Mouse (Mus musculus): ENCODE data around the gene Alcam. TPM values are rescaled to one million over a fixed set of nuclear protein-coding genes. Genes with fewer than 3 reads are reported as not detected.

The Alcam gene
- polyA plus RNA-seq, 1 experiment from 2014 or later = 63.7 TPM

DNA sequence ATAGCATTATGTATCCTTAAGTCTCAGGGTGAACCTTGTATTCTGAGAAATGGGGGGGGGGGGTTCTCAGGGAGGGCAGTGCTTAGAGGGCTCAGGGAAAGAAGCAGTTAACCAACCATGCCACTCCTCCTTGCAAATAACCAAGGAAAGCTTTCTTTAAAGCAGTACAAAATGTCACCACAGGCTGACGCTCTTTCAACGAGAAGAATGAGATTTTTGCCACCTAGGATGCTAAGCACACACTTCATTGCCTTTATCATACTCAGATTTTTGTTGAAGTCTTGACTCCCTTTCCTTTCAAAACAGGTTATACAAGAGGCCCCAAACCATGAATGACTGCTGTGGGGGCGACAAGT, 4.0 kb downstream of the Alcam start:
- Histone ChIP-seq H3K4me1 (ENCODE audit: control insufficient read depth, insufficient read depth, low read length) (no peaks in the 10 kb centered on the region), H3K4me3 (ENCODE audit: low read depth, low read length) (peak overlapping the region; percentile 67)
- peak; percentile 41 for DNase-seq (ENCODE audit: low spot score)

DNA sequence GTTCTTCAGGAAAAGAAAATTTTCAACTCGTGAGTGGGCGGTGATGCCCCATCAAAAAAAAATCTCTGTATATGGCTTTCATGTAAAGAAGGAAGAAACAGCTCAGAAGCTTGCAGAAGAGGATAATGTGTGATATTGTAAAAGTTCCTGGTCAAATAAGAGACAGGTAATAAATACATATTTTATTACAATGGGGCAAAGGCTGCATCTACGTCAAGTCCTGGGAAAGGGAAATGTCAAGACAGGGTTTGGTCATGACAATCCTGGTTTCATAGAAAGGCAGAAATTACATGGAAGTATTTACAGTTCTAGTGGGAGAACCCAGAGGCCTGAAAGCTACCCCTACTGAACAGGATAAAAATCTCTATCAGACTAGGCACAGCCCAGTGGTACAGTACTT, 7.9 kb downstream of the Alcam start:
- H3K4me3 ChIP-seq (ENCODE audit: low read depth, low read length) = no peak overlapping the region
- H3K36me3 ChIP-seq (ENCODE audit: control insufficient read depth, insufficient read depth, low read length) = no peaks in the 10 kb centered on the region
- H3K27me3 ChIP-seq (replicated peaks; ENCODE audit: control insufficient read depth, insufficient read depth, low read length) = no peaks in the 10 kb centered on the region

More for the DNA sequence above, 4.0 kb downstream of the Alcam start:
- peak overlapping the region; percentile 57 for H3K27ac ChIP-seq (replicated peaks; ENCODE audit: low read depth, low read length)
- no peak for ATAC-seq (ENCODE audit: low read depth)
- no peaks in the 10 kb centered on the region for H3K36me3 ChIP-seq (ENCODE audit: control insufficient read depth, insufficient read depth, low read length)
- H3K9me3 ChIP-seq (ENCODE audit: control insufficient read depth, low read length) = no peaks in the 10 kb centered on the region
- H3K4me2 ChIP-seq (ENCODE audit: low read depth, low read length) = peak overlapping the region; percentile 61
- no peaks in the 10 kb centered on the region for H3K27me3 ChIP-seq (replicated peaks; ENCODE audit: control insufficient read depth, insufficient read depth, low read length)
- 4% methylated on average over 3 of the region's 3 CpGs for WGBS
- peak overlapping the region; percentile 69 for H3K9ac ChIP-seq (ENCODE audit: low read depth, low read length)

DNA sequence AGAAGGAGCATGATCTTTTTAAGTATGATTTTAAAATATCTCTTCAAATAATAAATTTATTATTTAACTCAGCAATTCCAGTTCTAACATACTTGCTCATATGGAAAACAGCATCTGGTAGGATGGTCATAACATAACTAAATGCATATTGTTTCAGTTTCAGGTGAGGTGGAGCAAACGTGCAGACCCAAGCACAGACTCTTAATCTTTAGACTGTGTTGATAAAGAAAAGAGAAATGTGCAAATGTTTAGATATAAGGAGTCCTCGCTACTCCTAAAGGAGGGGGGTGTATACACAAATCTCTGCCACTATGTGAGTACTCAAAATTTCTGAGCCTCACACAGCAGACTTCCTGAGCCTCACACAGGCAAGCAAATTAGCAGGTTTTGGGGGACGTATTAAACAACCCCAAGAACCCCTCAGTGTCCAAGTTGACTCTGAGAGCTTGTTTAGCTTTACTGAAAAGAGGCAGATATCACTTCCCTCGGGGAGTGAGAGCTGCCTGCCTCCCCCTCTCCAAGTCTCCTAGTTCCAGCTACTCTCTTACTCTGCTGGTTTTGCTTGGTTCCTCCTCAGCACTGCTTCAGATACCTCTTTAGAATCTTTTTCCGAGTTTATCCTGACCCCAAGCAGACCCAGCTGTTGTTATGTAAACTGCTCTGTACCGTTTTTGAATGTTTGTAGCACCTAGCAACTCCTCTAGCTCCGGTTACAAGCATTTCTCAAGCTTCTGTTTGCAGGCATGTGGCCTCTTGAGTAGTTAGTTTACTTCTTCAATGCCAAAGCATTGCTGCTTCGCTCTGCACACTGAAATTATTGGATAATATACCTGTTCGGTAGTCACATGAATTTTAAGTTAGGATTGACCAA, 10.0 kb downstream of the Alcam start:
- Histone ChIP-seq H3K36me3 (ENCODE audit: control insufficient read depth, insufficient read depth, low read length) (no peaks in the 10 kb centered on the region), H3K4me2 (ENCODE audit: low read depth, low read length) (no peak overlapping the region), H3K27me3 (replicated peaks; ENCODE audit: control insufficient read depth, insufficient read depth, low read length) (no peaks in the 10 kb centered on the region), H3K4me3 (ENCODE audit: low read depth, low read length) (no peak overlapping the region), H3K4me1 (ENCODE audit: control insufficient read depth, insufficient read depth, low read length) (no peaks in the 10 kb centered on the region), H3K27ac (replicated peaks; ENCODE audit: low read depth, low read length) (no peak overlapping the region), H3K9ac (ENCODE audit: low read depth, low read length) (no peak overlapping the region), H3K9me3 (ENCODE audit: control insufficient read depth, low read length) (no peaks in the 10 kb centered on the region)
- no peak for DNase-seq (ENCODE audit: low spot score)
- no peak for ATAC-seq (ENCODE audit: low read depth)
- WGBS = 52% methylated on average over 9 of the region's 9 CpGs

More for the DNA sequence above, 7.9 kb downstream of the Alcam start:
- 90% methylated on average over 3 of the region's 3 CpGs for WGBS
- ATAC-seq (ENCODE audit: low read depth) (no peak), DNase-seq (ENCODE audit: low spot score) (no peak)
- H3K4me1 ChIP-seq (ENCODE audit: control insufficient read depth, insufficient read depth, low read length) = no peaks in the 10 kb centered on the region
- H3K9ac ChIP-seq (ENCODE audit: low read depth, low read length) = no peak overlapping the region
- no peak overlapping the region for H3K4me2 ChIP-seq (ENCODE audit: low read depth, low read length)
- H3K27ac ChIP-seq (replicated peaks; ENCODE audit: low read depth, low read length) = no peak overlapping the region
- no peaks in the 10 kb centered on the region for H3K9me3 ChIP-seq (ENCODE audit: control insufficient read depth, low read length)

DNA sequence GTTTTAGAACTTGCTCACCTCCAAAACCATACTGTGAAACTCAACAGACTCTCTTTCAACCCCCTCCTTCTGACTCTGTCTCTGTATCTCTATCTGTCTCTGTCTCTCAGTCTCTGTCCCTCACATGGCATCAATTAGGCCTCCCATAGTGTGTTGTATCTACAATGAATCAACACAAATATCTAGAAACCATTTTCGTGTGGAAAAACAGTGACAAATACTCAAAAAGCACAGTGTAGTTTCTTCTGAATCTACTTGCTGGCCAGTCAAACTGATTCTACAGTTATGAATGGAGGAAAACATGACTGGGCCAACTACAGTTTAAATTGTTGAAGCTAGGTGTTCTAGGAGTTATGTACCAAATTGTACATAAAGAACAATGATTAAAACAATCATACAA, 10.8 kb downstream of the Alcam start:
- Histone ChIP-seq H3K9me3 (ENCODE audit: control insufficient read depth, low read length) (no peaks in the 10 kb centered on the region), H3K9ac (ENCODE audit: low read depth, low read length) (no peak overlapping the region), H3K36me3 (ENCODE audit: control insufficient read depth, insufficient read depth, low read length) (no peaks in the 10 kb centered on the region), H3K4me2 (ENCODE audit: low read depth, low read length) (no peak overlapping the region), H3K4me1 (ENCODE audit: control insufficient read depth, insufficient read depth, low read length) (no peaks in the 10 kb centered on the region), H3K27me3 (replicated peaks; ENCODE audit: control insufficient read depth, insufficient read depth, low read length) (no peaks in the 10 kb centered on the region), H3K4me3 (ENCODE audit: low read depth, low read length) (no peak overlapping the region), H3K27ac (replicated peaks; ENCODE audit: low read depth, low read length) (no peak overlapping the region)
- DNase-seq (ENCODE audit: low spot score) = no peak
- no peak for ATAC-seq (ENCODE audit: low read depth)
- 52% methylated on average over 1 of the region's 1 CpGs for WGBS

DNA sequence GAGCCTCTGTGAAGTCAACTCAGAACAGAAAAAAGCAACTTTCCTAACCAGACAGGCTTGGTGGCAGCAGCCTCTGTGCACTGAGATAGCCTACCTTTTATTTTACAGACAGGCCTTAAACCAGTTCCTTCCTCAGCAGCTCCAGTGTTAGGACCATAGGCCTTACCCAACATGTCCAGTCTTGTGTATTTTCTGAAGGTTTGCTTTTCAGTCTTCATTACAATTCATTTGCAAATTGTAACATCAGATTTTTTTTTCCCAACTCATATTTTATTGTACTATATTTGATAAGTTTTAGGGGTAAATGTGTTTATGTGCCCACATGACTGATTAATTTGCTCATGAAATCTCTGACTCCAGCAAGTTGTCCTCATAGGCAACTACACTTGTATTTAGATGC, 14.3 kb downstream of the Alcam start:
- H3K4me2 ChIP-seq (ENCODE audit: low read depth, low read length) = no peak overlapping the region
- H3K4me1 ChIP-seq (ENCODE audit: control insufficient read depth, insufficient read depth, low read length) = no peaks in the 10 kb centered on the region
- no peak for ATAC-seq (ENCODE audit: low read depth)

DNA sequence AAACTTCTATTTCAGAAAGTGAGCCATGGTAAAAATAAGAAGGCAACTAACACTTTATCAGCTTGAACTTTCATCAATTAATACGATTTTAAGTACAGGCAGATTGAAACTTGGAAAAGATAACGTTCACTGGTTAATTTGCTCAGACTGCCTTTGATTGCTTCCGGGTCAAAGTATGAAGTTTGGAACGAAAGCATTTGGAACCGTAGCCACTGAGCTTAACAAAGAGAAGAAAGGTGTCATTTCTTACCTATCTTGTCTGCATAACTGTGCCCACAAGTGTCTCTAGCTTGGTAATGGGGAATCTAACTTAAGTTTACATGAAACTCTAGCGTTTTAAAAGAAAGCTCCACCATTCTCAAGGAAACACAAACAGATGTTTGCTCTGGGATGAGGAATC, 14.9 kb downstream of the Alcam start:
- Histone ChIP-seq H3K4me3 (ENCODE audit: low read depth, low read length) (no peak overlapping the region), H3K9ac (ENCODE audit: low read depth, low read length) (no peak overlapping the region), H3K36me3 (ENCODE audit: control insufficient read depth, insufficient read depth, low read length) (no peaks in the 10 kb centered on the region), H3K27ac (replicated peaks; ENCODE audit: low read depth, low read length) (no peak overlapping the region), H3K27me3 (replicated peaks; ENCODE audit: control insufficient read depth, insufficient read depth, low read length) (no peaks in the 10 kb centered on the region), H3K9me3 (ENCODE audit: control insufficient read depth, low read length) (no peaks in the 10 kb centered on the region), H3K4me2 (ENCODE audit: low read depth, low read length) (no peak overlapping the region), H3K4me1 (ENCODE audit: control insufficient read depth, insufficient read depth, low read length) (no peaks in the 10 kb centered on the region)
- no peak for ATAC-seq (ENCODE audit: low read depth)
- 74% methylated on average over 6 of the region's 6 CpGs for WGBS
- no peak for DNase-seq (ENCODE audit: low spot score)

More for the DNA sequence above, 14.3 kb downstream of the Alcam start:
- no peaks in the 10 kb centered on the region for H3K36me3 ChIP-seq (ENCODE audit: control insufficient read depth, insufficient read depth, low read length)
- no peak overlapping the region for H3K4me3 ChIP-seq (ENCODE audit: low read depth, low read length)
- no peak overlapping the region for H3K27ac ChIP-seq (replicated peaks; ENCODE audit: low read depth, low read length)
- H3K27me3 ChIP-seq (replicated peaks; ENCODE audit: control insufficient read depth, insufficient read depth, low read length) = no peaks in the 10 kb centered on the region
- H3K9ac ChIP-seq (ENCODE audit: low read depth, low read length) = no peak overlapping the region
- no peaks in the 10 kb centered on the region for H3K9me3 ChIP-seq (ENCODE audit: control insufficient read depth, low read length)
- no peak for DNase-seq (ENCODE audit: low spot score)

DNA sequence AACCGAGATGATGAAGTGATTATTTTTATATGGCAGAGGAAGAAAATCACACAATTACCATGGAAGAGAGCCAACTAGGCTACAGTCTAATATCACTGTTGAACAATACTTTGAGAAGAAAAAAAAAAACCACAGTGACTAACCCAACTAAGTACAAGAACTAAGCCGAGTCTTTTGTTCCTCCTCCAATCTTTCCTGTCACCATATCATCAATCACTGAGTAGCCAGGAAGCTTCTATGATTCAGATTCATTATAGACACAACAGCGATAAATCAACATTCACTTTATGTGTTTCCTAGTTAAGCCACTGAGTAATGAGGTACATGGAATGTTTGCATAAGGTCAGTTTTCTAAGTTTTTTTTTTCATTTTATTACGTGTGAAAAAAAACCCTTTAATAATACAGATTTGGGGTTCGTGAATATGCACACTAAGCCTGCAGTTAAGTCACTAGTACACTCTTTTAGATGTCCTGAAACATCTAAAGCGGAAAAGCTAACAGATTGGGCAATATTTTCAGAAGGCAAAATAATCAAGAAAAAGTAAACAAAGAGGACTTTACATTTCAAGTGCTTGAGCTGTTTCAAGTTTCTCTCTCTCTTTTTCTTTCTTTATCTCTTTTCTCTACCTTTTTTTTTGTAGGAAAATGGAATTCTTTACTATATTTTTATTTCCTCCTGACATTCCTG, 15.5 kb downstream of the Alcam start:
- H3K27me3 ChIP-seq (replicated peaks; ENCODE audit: control insufficient read depth, insufficient read depth, low read length) = no peaks in the 10 kb centered on the region
- H3K4me1 ChIP-seq (ENCODE audit: control insufficient read depth, insufficient read depth, low read length) = no peaks in the 10 kb centered on the region
- no peak overlapping the region for H3K4me3 ChIP-seq (ENCODE audit: low read depth, low read length)
- no peak overlapping the region for H3K9ac ChIP-seq (ENCODE audit: low read depth, low read length)
- no peak for ATAC-seq (ENCODE audit: low read depth)
- H3K9me3 ChIP-seq (ENCODE audit: control insufficient read depth, low read length) = no peaks in the 10 kb centered on the region
- H3K36me3 ChIP-seq (ENCODE audit: control insufficient read depth, insufficient read depth, low read length) = no peaks in the 10 kb centered on the region
- no peak for DNase-seq (ENCODE audit: low spot score)
- H3K4me2 ChIP-seq (ENCODE audit: low read depth, low read length) = no peak overlapping the region
- H3K27ac ChIP-seq (replicated peaks; ENCODE audit: low read depth, low read length) = no peak overlapping the region
- WGBS = 74% methylated on average over 6 of the region's 6 CpGs

DNA sequence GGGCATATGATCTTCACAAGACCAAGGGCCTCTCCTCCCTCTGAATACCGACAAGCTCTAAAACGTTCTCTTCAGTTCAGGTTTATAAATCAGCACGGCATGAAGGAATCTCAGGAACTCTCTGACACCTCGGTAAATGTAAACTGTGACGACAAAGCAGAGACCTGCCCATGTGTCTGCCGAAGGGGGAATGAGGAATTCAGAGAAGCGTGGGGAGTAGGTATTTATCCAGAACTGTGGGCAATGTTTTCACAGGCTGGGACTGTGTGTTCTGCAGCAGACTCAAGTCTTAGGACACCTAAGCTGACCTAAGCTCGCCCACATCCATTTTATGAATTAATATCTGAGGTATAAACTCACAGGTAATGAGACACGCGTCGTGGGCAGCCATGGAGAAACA, 20.7 kb downstream of the Alcam start:
- no peaks in the 10 kb centered on the region for H3K27me3 ChIP-seq (replicated peaks; ENCODE audit: control insufficient read depth, insufficient read depth, low read length)
- H3K4me1 ChIP-seq (ENCODE audit: control insufficient read depth, insufficient read depth, low read length) = no peaks in the 10 kb centered on the region
- ATAC-seq (ENCODE audit: low read depth) (no peak), DNase-seq (ENCODE audit: low spot score) (peak; percentile 6)
- H3K27ac ChIP-seq (replicated peaks; ENCODE audit: low read depth, low read length) = no peak overlapping the region
- H3K4me3 ChIP-seq (ENCODE audit: low read depth, low read length) = no peak overlapping the region
- WGBS = 62% methylated on average over 11 of the region's 11 CpGs
- no peak overlapping the region for H3K9ac ChIP-seq (ENCODE audit: low read depth, low read length)
- H3K36me3 ChIP-seq (ENCODE audit: control insufficient read depth, insufficient read depth, low read length) = no peaks in the 10 kb centered on the region
- H3K9me3 ChIP-seq (ENCODE audit: control insufficient read depth, low read length) = no peaks in the 10 kb centered on the region
- H3K4me2 ChIP-seq (ENCODE audit: low read depth, low read length) = no peak overlapping the region

DNA sequence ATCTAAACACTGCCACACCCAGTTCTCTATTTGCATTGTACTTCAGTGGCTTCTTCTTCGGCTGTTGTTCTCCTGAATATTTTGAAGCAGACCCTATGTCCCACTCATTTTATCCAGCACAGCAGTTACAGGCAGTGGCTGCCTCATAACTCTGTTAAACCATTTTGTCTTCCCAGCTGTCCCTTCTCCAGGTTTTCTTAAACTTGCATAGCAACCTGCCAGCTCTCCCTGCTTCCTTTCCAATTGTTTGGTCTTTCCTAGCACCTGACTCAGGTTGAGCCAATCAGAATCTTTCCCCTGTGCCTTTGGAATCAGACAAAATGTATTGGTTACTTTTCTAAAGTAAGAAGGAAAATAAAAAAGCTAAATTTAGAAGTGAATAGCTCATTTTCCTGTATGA, 21.8 kb downstream of the Alcam start:
- WGBS = 86% methylated on average over 1 of the region's 1 CpGs
- H3K27me3 ChIP-seq (replicated peaks; ENCODE audit: control insufficient read depth, insufficient read depth, low read length) = no peaks in the 10 kb centered on the region

More for the DNA sequence above, 21.8 kb downstream of the Alcam start:
- H3K4me3 ChIP-seq (ENCODE audit: low read depth, low read length) = no peak overlapping the region
- H3K27ac ChIP-seq (replicated peaks; ENCODE audit: low read depth, low read length) = no peak overlapping the region
- H3K36me3 ChIP-seq (ENCODE audit: control insufficient read depth, insufficient read depth, low read length) = no peaks in the 10 kb centered on the region
- no peak overlapping the region for H3K9ac ChIP-seq (ENCODE audit: low read depth, low read length)
- no peaks in the 10 kb centered on the region for H3K9me3 ChIP-seq (ENCODE audit: control insufficient read depth, low read length)
- no peak for ATAC-seq (ENCODE audit: low read depth)
- DNase-seq (ENCODE audit: low spot score) = no peak
- H3K4me2 ChIP-seq (ENCODE audit: low read depth, low read length) = no peak overlapping the region
- no peaks in the 10 kb centered on the region for H3K4me1 ChIP-seq (ENCODE audit: control insufficient read depth, insufficient read depth, low read length)

Measured in embryonic facial prominence, embryonic 14.5 days (tissue).